In genomic region chr7:82175327-82175721, GRCm38 (mm10) we compare ENCODE assay signal across 9 mouse cellular contexts. TPM values are rescaled to one million over a fixed set of nuclear protein-coding genes. Genes with fewer than 3 reads are reported as not detected.
DNase-seq lines count a peak whose midpoint lies in the region; ATAC-seq and TF ChIP-seq lines count a peak whose summit lies in the region.
"Had no signal": no experiment of that assay in that cellular context is flagged by ENCODE, and none has a peak within 500 bp of the region (broad histone marks: within the 10 kb centered on the region; RNA-seq: fewer than 3 reads in every experiment).

No protein-coding gene starts in this region.

- no peak for TF ChIP-seq CTCF in gastrocnemius, adult 2 months (IDR thresholded peaks at IDR 0.05)
- TF ChIP-seq CTCF in thymus, adult 2 months (IDR thresholded peaks at IDR 0.05; ENCODE audit: borderline replicate concordance, control insufficient read depth, extremely low read depth, insufficient read depth, low read length, poor library complexity) = no peak
- TF ChIP-seq CTCF in kidney, adult 2 months (conservative IDR thresholded peaks at IDR 0.05; ENCODE audit: insufficient read depth, insufficient read length, low read depth, low read length) = no peak

- DNase-seq in gastrocnemius, adult 2 months = no peak
- DNase-seq in gastrocnemius, adult 18-20 months (ENCODE audit: low spot score) = no peak
- no peak for DNase-seq in thymus, adult 2 months
- DNase-seq in thymus, postnatal 4 days = no peak
- no peak for DNase-seq in adrenal gland, postnatal 14 days
- no peak for DNase-seq in kidney, adult 2 months
- DNase-seq in natural killer cell, adult 2 months (ENCODE audit: low spot score in 2 of 2) = no peak

- peak overlapping the region; percentile 75 for H3K4me3 ChIP-seq in gastrocnemius, adult 2 months
- peak overlapping the region; percentile 41 for H3K4me3 ChIP-seq in thymus, adult 2 months (ENCODE audit: control insufficient read depth, insufficient read depth, low read length)
- peak overlapping the region; percentile 54 for H3K4me3 ChIP-seq in liver, embryonic 12.5 days
- no peak overlapping the region for H3K4me3 ChIP-seq in kidney, adult 2 months (ENCODE audit: insufficient read depth, low read depth, low read length)

- 5% methylated on average over 16 of the region's 16 CpGs for WGBS in thymus, adult 2 months
- WGBS in liver, embryonic 12.5 days (ENCODE audit: insufficient replicate concordance) = 4% methylated on average over 16 of the region's 16 CpGs
- 4% methylated on average over 16 of the region's 16 CpGs for WGBS in kidney, adult 2 months

- peak overlapping the region; percentile 62 for H3K4me2 ChIP-seq in liver, embryonic 12.5 days

- no peaks in the 10 kb centered on the region for H3K9me3 ChIP-seq in liver, embryonic 12.5 days (replicated peaks)

- ATAC-seq in liver, embryonic 12.5 days = no peak

- intact Hi-C loops in gastrocnemius, adult 2 months (cut with DNase I) = no loop called here

- no peak overlapping the region for H3K27ac ChIP-seq in gastrocnemius, adult 2 months
- H3K27ac ChIP-seq in thymus, adult 2 months (ENCODE audit: control insufficient read depth, insufficient read depth, low read length) = no peak overlapping the region
- no peak overlapping the region for H3K27ac ChIP-seq in liver, embryonic 12.5 days
- no peak overlapping the region for H3K27ac ChIP-seq in kidney, adult 2 months (ENCODE audit: insufficient read depth, low read depth, low read length)

- no peaks in the 10 kb centered on the region for H3K27me3 ChIP-seq in thymus, adult 2 months (ENCODE audit: control insufficient read depth, insufficient read depth, low read length)
- peaks cover 37% of the 10 kb centered on the region for H3K27me3 ChIP-seq in liver, embryonic 12.5 days (replicated peaks)
- H3K27me3 ChIP-seq in kidney, adult 2 months (replicated peaks; ENCODE audit: control insufficient read depth, insufficient read depth, low read length) = peaks cover 3% of the 10 kb centered on the region

- TF ChIP-seq POLR2A in thymus, adult 2 months (IDR thresholded peaks at IDR 0.05; ENCODE audit: control insufficient read depth, extremely low read depth, insufficient read depth, low read length, poor library complexity) = no peak
- no peak for TF ChIP-seq POLR2A in kidney, adult 2 months (IDR thresholded peaks at IDR 0.05; ENCODE audit: low read depth, low read length)

- H3K4me1 ChIP-seq in thymus, adult 2 months (replicated peaks; ENCODE audit: control insufficient read depth, insufficient read depth, low read length) = peaks cover 8% of the 10 kb centered on the region; the same call in 1 of the 2 replicates
- no peaks in the 10 kb centered on the region for H3K4me1 ChIP-seq in liver, embryonic 12.5 days
- H3K4me1 ChIP-seq in kidney, adult 2 months (ENCODE audit: control insufficient read depth, insufficient read depth, low read length) = no peaks in the 10 kb centered on the region

- H3K36me3 ChIP-seq in thymus, adult 2 months (ENCODE audit: control insufficient read depth, insufficient read depth, low read length) = no peaks in the 10 kb centered on the region
- H3K36me3 ChIP-seq in liver, embryonic 12.5 days = no peaks in the 10 kb centered on the region
- no peaks in the 10 kb centered on the region for H3K36me3 ChIP-seq in kidney, adult 2 months (ENCODE audit: control insufficient read depth, insufficient read depth, low read length)

- H3K9ac ChIP-seq in liver, embryonic 12.5 days = no peak overlapping the region

RNA-seq across cellular contexts. Expression of gene Sh3gl3, which starts 1.7 kb away (rescaled TPM):
- total RNA-seq in gastrocnemius, adult 2 months (2021) = under 1 TPM; 0.41 to 0.47 TPM
- total RNA-seq in gastrocnemius, adult 18-20 months (2021) = under 1 TPM; 0.27 to 0.31 TPM
- polyA plus RNA-seq in thymus, adult 2 months (2012; rRNA removed) = 0.13 and 0.26 TPM in 2 replicates
- 1.3 and 1.4 TPM in 2 replicates for polyA plus RNA-seq in liver, embryonic 12.5 days (2016; fragmentation: Nextera tagmentation; extraction: Ambion mirVana)
- 8.9 and 12.9 TPM in 2 replicates for total RNA-seq in adrenal gland, postnatal 14 days (2021)
- 0.26 and 0.36 TPM in 2 replicates for polyA plus RNA-seq in kidney, adult 2 months (2012; rRNA removed)
- total RNA-seq: neutrophil, adult 5-6 weeks had no signal
